Mouse (Mus musculus): ENCODE measurements around the gene Ankrd31.
"Not testable (repeated sequence)": the region's sequence is repeated elsewhere in the genome, so short reads cannot be mapped to it uniquely, and the experiment has no call there.

Ankrd31 gene

GRCm38 (mm10) chr13:96859161-96859560 lies 111.1 kb downstream of the Ankrd31 start:
- DNase-seq, result no peak

DNA sequence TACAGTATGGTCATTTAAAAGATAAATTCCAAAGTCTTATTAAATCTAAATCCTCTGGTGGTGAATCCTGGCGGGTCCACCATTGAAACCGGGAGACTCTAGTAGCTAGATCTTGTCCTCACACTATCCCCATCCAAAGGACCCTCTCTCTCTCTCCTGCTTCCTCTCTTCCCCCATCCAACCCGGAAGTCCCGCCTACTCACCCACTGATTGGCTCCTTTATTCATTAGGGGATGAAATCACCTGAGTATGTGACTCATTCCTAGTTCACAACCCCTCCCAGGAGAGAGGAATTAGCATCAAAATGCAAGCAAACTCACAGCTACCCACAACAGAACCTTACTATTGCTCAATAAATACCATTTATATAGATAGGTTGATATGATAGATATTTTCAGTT lies 122.7 kb downstream of the Ankrd31 start:
- DNase-seq, result no peak

DNA sequence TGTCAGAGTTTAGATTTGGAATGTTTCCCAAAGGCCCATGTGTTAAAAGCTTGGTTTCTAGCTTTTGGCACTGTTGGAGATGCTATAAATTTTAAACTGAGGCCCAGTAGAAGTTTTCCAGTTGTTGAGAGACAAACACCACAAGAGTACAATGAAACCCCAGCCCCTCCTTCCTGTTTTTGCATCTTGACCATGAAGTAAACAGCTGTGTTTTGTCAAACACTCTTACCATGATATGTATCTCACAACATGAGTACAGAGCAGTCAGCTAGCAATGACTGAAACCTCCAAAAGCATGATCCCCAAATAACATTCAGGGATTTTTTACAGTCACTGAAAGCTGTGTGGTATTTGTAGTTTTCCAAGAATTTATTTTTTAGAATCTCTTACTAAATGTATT lies 126.0 kb downstream of the Ankrd31 start:
- no peak for DNase-seq

- no peak for DNase-seq
These were observed 130.4 kb downstream of the Ankrd31 start for GRCm38 (mm10) chr13:96878220-96879057.

DNA sequence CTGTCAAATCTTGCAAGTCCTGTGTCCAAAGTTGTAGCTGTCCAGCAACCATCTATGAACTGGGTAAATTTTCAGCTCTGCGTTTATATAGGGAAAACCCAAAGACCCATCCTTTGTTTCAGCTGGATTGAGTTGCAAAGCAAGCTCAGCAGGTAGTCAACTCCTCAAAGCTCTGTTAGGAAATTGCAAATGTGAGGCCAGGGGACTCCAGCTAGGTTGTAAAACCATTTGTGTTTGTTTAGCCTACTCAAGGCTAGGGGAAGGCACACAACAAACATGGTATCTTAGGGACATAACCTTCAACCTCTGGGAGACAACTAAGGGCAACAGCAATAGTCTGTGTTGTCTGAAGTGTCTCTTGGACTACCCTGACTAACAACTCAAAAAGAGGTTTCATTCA lies 136.5 kb downstream of the Ankrd31 start:
- no peak for DNase-seq

DNA sequence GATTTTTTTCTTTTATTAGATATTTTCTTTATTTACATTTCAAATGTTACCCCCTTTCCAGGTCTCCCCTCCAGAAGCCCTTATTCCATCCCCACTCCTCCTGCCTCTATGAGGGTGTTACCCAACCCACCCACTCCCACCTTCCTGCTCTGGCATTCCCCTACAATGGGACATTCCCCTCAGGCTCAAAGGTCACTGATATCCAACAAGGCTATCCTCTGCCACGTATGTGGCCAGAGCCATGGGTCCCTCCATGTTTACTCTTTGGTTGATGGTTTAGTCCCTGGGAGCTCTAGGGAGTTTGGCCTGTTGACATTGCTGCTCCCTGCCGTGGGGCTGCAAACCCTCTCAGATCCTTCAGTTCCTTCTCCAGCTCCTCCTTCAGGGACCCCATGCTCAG lies 141.9 kb downstream of the Ankrd31 start:
- DNase-seq, result no peak

GRCm38 (mm10) chr13:96895144-96895543 lies 147.1 kb downstream of the Ankrd31 start:
- DNase-seq, result no peak

DNA sequence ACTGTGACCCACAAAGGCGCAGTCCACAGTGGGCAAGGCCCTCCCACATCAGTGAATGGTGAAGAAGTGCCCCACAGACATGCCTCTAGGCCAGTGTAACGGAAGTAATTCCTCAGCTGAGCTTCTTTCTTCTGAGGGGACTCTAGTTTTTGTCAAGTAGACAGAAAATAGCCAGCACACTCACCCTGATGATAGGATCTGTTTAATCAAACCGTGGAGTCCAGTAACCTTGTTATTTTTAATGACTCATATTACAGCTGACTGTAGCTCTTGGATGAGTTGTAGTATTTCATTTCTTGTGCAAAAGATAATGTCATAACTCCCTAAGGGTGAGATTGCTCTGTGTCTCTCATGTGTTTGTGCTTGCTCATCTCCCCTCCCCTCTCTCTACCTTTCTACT lies 158.6 kb downstream of the Ankrd31 start:
- DNase-seq, result no peak

GRCm38 (mm10) chr13:96911202-96911601 lies 163.1 kb downstream of the Ankrd31 start:
- DNase-seq, result no peak

GRCm38 (mm10) chr13:96923134-96923533 lies 175.1 kb downstream of the Ankrd31 start:
- not testable (repeated sequence) for DNase-seq

DNA sequence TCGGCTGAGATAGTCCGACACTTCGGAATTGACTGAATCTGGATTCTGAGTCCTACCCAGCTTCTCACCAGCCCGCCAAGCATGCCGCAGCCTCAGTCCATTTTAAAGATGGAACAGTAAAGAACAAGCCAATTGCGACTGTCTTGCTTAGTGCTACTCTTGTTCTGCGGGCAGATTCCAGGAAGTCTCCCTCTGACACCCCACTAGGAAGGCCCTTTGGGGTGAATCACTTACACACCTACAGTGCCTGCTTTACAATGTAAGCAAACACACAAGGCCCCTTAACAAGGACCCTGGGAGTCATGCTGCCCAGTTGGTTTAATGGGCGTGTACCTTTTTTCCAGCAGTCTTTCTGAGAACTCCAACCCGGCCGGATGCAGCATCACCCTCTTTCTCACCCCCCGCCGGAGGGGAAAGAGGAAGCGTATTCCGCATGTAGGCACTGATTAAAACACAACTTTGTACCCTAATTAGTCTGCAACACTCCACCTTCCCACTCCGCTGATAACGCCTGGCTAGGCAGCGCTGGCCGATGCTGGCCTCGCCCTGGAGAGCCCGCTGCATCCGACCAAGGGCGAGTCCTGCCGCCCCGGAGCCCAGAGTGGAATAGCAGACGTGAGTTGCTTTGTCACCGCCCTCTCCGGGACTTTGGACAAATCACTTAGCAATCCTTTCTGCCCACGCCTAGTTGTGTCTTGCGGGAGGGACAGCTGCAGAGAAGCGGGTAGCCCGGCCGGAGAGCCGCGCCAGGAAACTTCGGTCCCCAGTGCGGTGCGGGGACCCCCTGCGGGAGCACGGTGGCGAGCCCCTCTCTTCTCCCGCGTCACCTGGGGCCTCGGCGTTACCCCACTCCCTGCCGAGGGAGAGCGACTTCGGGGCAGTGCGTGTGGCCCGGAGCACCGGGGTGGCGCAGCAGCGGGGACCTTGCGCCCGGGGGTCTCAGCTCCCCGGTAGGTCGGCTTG lies 176.2 kb downstream of the Ankrd31 start, which contains the start of gene Gcnt4:
Gene Gcnt4 (plus strand): TSS at position 691 of the 963 bp plus-strand sequence.
- peak; percentile 62 to 79 for DNase-seq

DNA sequence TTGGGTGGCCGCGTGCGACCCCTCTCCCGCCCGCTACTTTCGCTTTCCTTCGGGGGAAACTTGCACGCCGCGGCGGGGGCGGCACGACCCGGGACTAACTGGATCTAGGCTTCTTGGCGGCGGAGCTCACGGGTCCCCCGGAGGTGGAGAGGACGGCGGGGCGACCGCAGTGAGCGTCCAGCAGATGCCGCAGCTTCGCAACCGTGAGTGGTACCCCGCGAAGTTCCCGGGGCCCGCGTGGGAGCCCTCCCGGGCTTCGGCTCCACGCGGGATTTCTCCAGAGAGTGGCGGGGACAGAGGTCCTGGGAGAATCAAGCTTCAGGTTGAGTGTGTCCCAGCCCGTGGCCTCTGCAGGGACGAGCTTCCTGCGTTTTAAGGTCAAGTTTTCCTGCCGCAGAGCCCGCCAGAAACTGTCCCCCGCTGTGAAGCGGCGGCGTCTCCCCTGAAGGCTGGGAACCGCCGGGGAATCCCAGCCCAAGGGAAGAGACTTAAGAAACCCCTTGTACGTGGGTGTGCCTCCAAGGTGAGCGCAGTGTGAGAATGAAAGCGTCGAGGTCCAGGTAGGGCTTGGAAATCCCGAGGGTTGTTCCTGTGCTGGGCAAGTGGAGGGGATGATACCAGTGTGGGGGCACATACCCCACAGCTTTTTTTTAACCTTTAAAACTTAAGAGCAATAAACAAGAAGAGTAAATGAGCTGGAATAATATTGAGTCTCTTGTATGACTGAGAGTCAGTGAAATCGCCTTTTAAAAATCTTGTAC lies 177.1 kb downstream of the Ankrd31 start:
- peak in 1 of 2 experiments; percentile 40 for DNase-seq

- DNase-seq, result no peak
These were observed 178.1 kb downstream of the Ankrd31 start for GRCm38 (mm10) chr13:96925991-96926725.

- DNase-seq, result no peak
These were observed 179.7 kb downstream of the Ankrd31 start for GRCm38 (mm10) chr13:96927781-96928180.

DNA sequence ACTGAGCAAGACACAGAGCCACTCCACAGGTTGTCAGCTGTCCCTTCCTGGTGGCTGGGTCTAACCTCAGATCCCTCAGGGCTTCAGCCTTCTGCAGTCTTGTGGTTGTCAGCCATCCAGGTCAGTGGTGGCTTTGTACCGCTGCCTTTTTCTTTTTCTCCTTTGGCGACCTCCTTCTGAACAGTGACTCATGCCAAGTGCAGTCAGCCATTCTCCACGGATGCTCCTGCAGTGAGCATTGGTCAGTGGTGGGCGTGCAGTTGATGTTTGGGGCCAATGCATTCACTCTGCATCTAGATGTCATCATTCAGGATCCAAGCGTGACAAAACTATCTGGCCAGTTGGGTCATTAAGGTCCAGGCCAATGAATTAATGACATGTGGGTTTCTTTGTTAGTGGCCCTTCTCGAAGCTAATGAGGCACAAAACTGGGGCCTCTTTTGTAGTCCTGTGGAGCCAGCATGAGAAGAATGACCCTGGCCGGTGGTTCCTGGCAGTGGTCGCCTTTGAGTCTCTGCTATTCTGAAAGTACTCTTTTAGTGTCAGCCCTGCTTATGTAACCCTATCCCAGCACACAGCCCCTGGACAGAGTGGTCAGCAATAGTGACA lies 180.5 kb downstream of the Ankrd31 start:
- no peak for DNase-seq

DNA sequence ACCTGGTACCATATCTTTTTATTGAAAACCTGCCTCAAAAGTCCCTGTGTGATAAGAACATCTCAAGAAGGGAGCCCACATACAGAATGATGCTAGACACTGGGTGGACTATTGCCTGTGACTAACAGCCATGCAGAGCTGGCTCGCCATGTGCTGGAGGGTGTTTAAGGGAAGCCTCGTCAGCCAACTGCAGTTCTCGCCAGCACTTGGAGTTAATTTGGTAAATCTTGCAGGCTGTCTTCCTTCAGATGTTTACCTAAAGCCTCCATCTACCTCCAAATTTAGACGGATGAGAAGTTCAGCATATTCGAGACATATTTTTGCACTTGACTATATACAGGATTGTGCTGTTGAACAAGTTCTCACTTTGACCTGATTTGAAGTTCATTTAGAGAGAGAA lies 184.7 kb downstream of the Ankrd31 start:
- no peak for DNase-seq

- no peak for DNase-seq
These were observed 185.3 kb downstream of the Ankrd31 start for GRCm38 (mm10) chr13:96933367-96933766.

- peak; percentile 42 to 54 for DNase-seq
These were observed 188.2 kb downstream of the Ankrd31 start for GRCm38 (mm10) chr13:96936173-96936777.

GRCm38 (mm10) chr13:96937059-96937558 lies 189.0 kb downstream of the Ankrd31 start:
- DNase-seq, result no peak

DNA sequence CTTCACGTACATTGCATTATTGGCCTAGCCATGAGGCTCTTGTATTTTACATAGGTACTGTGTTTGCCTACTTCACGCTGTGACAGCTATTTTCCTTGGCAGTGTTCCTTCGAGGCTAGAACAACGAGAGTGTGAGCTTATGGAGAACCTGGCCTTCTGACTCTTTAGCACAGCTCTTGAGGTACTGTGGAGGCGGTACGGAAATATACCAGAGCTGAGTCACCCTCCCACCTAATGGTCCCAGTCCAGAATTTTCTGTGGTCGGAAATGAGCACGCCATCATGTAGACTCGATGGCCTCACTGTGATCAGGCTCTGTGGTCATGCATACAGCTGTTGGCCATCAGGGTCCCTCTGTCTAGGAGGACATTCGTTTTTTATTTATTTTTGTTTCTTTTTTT lies 191.6 kb downstream of the Ankrd31 start:
- no peak for DNase-seq

- not testable (repeated sequence) for DNase-seq
These were observed 193.4 kb downstream of the Ankrd31 start for GRCm38 (mm10) chr13:96941481-96941880.
